Mouse (Mus musculus) olfactory bulb, adult 2 months (tissue): ENCODE data around the gene Oprm1.

Experiments used
- CTCF ChIP-seq: fragments of 200-500 bp; IDR thresholded peaks from 2 replicates; pipeline ENCODE4 v1.5.1; 2012; ENCODE audit warnings: low read depth, mild to moderate bottlenecking, low read length, moderate library complexity; ENCODE audit not compliant: insufficient read depth
- POLR2A ChIP-seq: fragments of 200-500 bp; IDR thresholded peaks from 2 replicates; pipeline ENCODE4 v1.6.1; 2012; ENCODE audit warnings: mild to moderate bottlenecking, low read depth, low read length, moderate library complexity; ENCODE audit not compliant: insufficient read depth

DNA sequence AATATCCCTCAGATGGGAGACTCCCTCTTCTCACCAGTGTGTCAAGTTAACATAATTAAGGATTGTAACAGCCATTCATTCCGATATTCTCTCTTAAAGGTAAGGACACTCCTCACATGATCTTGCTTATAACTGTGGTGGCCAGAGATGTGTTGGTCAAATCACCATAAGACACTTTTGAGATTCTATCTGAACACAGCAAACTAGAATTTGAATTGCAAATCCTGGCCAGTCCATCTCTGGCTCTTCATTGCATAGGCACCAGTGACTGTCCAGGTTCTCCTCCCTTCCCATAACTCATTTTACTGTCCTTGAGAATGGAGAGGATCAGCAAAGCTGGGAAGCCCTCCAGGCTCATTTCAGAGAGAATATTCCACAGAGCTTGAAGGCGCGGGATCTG, at the start of gene Oprm1:
- TF ChIP-seq CTCF = no peak
- TF ChIP-seq POLR2A = no peak
